Mouse (Mus musculus) c-Kit-negative CD71-positive TER-119-positive erythroid progenitor cells, embryonic 14.5 days (primary cell): Measurements from ENCODE around the gene Gm21992.

Source experiments
- DNase-seq: peaks from one replicate; pipeline ENCODE4 v3.0.0-alpha.2; 2013; ENCODE audit warnings: low read depth, low spot score

Gm21992 gene

GRCm38 (mm10) chr19:4712156-4712780 is 99.1 kb downstream of the Gm21992 start:
- no peak for DNase-seq

- DNase-seq, result no peak
Measured at GRCm38 (mm10) chr19:4711601-4712155, 99.7 kb downstream of the Gm21992 start.

GRCm38 (mm10) chr19:4711098-4711600 is 100.3 kb downstream of the Gm21992 start, which contains the start of gene Sptbn2:
Gene Sptbn2 (plus strand): TSS chr19:4711167.
- no peak for DNase-seq

- DNase-seq, result no peak
Measured at GRCm38 (mm10) chr19:4708765-4709164, 102.6 kb downstream of the Gm21992 start.

GRCm38 (mm10) chr19:4701221-4701620 is 110.2 kb downstream of the Gm21992 start:
- DNase-seq, result no peak

- no peak for DNase-seq
Measured at GRCm38 (mm10) chr19:4700656-4701055, 110.8 kb downstream of the Gm21992 start.

GRCm38 (mm10) chr19:4699821-4700220 is 111.6 kb downstream of the Gm21992 start:
- no peak for DNase-seq

- no peak for DNase-seq
Measured at GRCm38 (mm10) chr19:4698856-4699255, 112.6 kb downstream of the Gm21992 start.

- DNase-seq, result no peak
Measured at GRCm38 (mm10) chr19:4698205-4698677, 113.2 kb downstream of the Gm21992 start, which contains the start of gene Gm960. Gene Gm960 (minus strand): TSS chr19:4698668.

GRCm38 (mm10) chr19:4697721-4698120 is 113.7 kb downstream of the Gm21992 start:
- DNase-seq, result no peak

- DNase-seq, result no peak
Measured at GRCm38 (mm10) chr19:4697121-4697520, 114.3 kb downstream of the Gm21992 start.

- DNase-seq, result no peak
Measured at GRCm38 (mm10) chr19:4694346-4694745, 117.1 kb downstream of the Gm21992 start.
